Comparison of ENCODE assay signal across 12 mouse cellular contexts in the genomic region with DNA sequence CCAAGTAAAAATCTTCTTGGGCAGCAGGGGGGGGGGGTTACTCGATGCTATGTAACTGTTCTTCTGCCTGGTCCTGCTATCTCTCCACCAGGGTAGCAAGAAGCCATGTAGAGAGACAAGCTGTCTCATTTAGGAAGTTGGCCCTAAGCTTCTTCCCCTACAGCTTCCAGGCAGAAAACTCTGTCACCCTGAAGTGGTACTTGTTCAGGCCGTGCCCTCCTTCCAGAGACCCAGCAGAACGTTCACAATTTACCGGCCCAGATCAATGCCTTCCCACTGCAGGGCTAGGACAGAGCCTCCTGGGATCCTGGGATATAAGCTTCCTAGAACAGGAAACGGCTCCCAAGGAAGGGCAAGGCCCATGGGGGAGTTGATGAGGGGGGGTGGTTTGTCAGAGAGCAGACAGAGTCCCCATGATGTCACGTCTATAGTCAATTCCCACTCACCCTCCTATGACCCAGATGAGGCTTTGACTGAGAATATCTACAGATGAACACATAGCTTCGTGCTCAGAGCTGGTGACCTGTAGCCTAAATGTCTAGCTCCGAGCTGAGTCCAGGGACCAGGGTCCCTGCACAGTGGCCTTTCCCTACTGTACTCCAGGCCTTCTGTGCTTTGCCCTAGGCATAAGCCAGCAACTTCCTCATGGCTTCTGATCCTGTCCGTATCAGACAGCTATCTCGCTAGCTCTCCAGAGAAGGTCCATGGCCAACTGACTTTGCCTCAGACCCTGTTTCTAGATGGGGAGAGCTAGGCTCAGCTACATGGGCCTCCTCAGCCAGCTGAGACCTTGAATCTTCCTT. TPM values are rescaled to one million over a fixed set of nuclear protein-coding genes. Genes with fewer than 3 reads are reported as not detected.
A peak's percentile ranks its signal among the peaks of the same experiment; 100 is the strongest.
DNase-seq lines count a peak whose midpoint lies in the region; ATAC-seq and TF ChIP-seq lines count a peak whose summit lies in the region.
"Had no signal": no experiment of that assay in that cellular context is flagged by ENCODE, and none has a peak within 500 bp of the region (broad histone marks: within the 10 kb centered on the region; RNA-seq: fewer than 3 reads in every experiment).

No protein-coding gene starts in this region.

- no peak for DNase-seq in forebrain, embryonic 14.5 days (ENCODE audit: low spot score)
- no peak for DNase-seq in kidney, postnatal 0 days (ENCODE audit: low spot score)
- no peak for DNase-seq in kidney, postnatal 25 days
- peak; percentile 47 to 51 for DNase-seq in cerebellum, adult 2 months
- DNase-seq in natural killer cell, adult 2 months (ENCODE audit: low spot score in 2 of 2) = no peak
- DNase-seq in thymus, postnatal 0 days (ENCODE audit: low spot score) = no peak
- DNase-seq: B cell, adult 2 months; right cerebral cortex, postnatal 14 days had no signal

- H3K36me3 ChIP-seq in forebrain, embryonic 14.5 days (ENCODE audit: control insufficient read depth, insufficient read depth, low read length) = peaks cover 98% of the 10 kb centered on the region
- H3K36me3 ChIP-seq in forebrain, embryonic 12.5 days (replicated peaks) = peaks cover 66% of the 10 kb centered on the region
- peaks cover 73% of the 10 kb centered on the region for H3K36me3 ChIP-seq in kidney, postnatal 0 days (ENCODE audit: insufficient read depth, low read length)
- peaks cover 46% of the 10 kb centered on the region for H3K36me3 ChIP-seq in midbrain, embryonic 15.5 days (replicated peaks)

- peaks cover 9% of the 10 kb centered on the region for H3K4me1 ChIP-seq in forebrain, embryonic 14.5 days (ENCODE audit: control insufficient read depth, insufficient read depth, low read length)
- 0 out of 2 replicates have a peak, but pooled peaks cover 3% of the 10 kb centered on the region for H3K4me1 ChIP-seq in forebrain, embryonic 12.5 days
- H3K4me1 ChIP-seq in kidney, postnatal 0 days (replicated peaks; ENCODE audit: insufficient read depth, low read length) = peaks cover 44% of the 10 kb centered on the region
- peaks cover 76% of the 10 kb centered on the region for H3K4me1 ChIP-seq in cerebellum, adult 2 months (ENCODE audit: control insufficient read depth, insufficient read depth, low read length)
- H3K4me1 ChIP-seq in midbrain, embryonic 15.5 days = peaks cover 9% of the 10 kb centered on the region; the same call in 1 of the 2 replicates
- H3K4me1 ChIP-seq: stomach, embryonic 15.5 days had no signal

- H3K4me3 ChIP-seq in forebrain, embryonic 14.5 days (ENCODE audit: low read depth, low read length) = no peak overlapping the region
- H3K4me3 ChIP-seq in forebrain, embryonic 12.5 days (replicated peaks) = no peak overlapping the region
- H3K4me3 ChIP-seq in kidney, postnatal 0 days (replicated peaks; ENCODE audit: low read depth, low read length) = no peak overlapping the region
- no peak overlapping the region for H3K4me3 ChIP-seq in cerebellum, adult 2 months (replicated peaks; ENCODE audit: insufficient read depth, low read depth, low read length)
- H3K4me3 ChIP-seq in midbrain, embryonic 15.5 days = no peak overlapping the region
- H3K4me3 ChIP-seq: stomach, embryonic 15.5 days had no signal

- peak overlapping the region; percentile 44; the same call in 1 of the 2 replicates for H3K27ac ChIP-seq in forebrain, embryonic 14.5 days (ENCODE audit: low read depth, low read length)
- no peak overlapping the region for H3K27ac ChIP-seq in forebrain, embryonic 12.5 days
- H3K27ac ChIP-seq in kidney, postnatal 0 days = peak overlapping the region; percentile 80; the same call in 1 of the 2 replicates
- H3K27ac ChIP-seq in cerebellum, adult 2 months (ENCODE audit: insufficient read depth, low read length) = peak overlapping the region; percentile 77
- peak overlapping the region; percentile 65 for H3K27ac ChIP-seq in midbrain, embryonic 15.5 days
- H3K27ac ChIP-seq: macrophage; stomach, embryonic 15.5 days had no signal

- TF ChIP-seq POLR2A in cerebellum, adult 2 months (IDR thresholded peaks at IDR 0.05; ENCODE audit: borderline replicate concordance, insufficient read depth, low read length) = no peak

- no peak for TF ChIP-seq CTCF in kidney, postnatal 0 days (IDR thresholded peaks at IDR 0.05; ENCODE audit: low read depth)
- no peak for TF ChIP-seq CTCF in cerebellum, adult 2 months (IDR thresholded peaks at IDR 0.05; ENCODE audit: borderline replicate concordance, insufficient read depth, low read depth, low read length)

- no peak overlapping the region for H3K4me2 ChIP-seq in forebrain, embryonic 14.5 days (ENCODE audit: low read length)
- H3K4me2 ChIP-seq in forebrain, embryonic 12.5 days = no peak overlapping the region
- H3K4me2 ChIP-seq in kidney, postnatal 0 days (ENCODE audit: low read length) = no peak overlapping the region
- H3K4me2 ChIP-seq in midbrain, embryonic 15.5 days = no peak overlapping the region
- H3K4me2 ChIP-seq: stomach, embryonic 15.5 days had no signal

- H3K9me3 ChIP-seq in forebrain, embryonic 14.5 days (replicated peaks; ENCODE audit: control insufficient read depth, low read length) = no peaks in the 10 kb centered on the region
- H3K9me3 ChIP-seq in forebrain, embryonic 12.5 days = no peaks in the 10 kb centered on the region
- H3K9me3 ChIP-seq in kidney, postnatal 0 days (replicated peaks; ENCODE audit: low read length) = no peaks in the 10 kb centered on the region
- H3K9me3 ChIP-seq in midbrain, embryonic 15.5 days = no peaks in the 10 kb centered on the region
- H3K9me3 ChIP-seq: stomach, embryonic 15.5 days had no signal

- ATAC-seq in forebrain, embryonic 14.5 days = no peak
- ATAC-seq in forebrain, embryonic 12.5 days (ENCODE audit: low FRiP score) = no peak
- ATAC-seq in kidney, postnatal 0 days (replicated peaks; ENCODE audit: low FRiP score, low read depth) = no peak
- no peak for ATAC-seq in midbrain, embryonic 15.5 days (replicated peaks)

- H3K27me3 ChIP-seq in forebrain, embryonic 14.5 days (replicated peaks; ENCODE audit: control insufficient read depth, insufficient read depth, low read length) = no peaks in the 10 kb centered on the region
- no peaks in the 10 kb centered on the region for H3K27me3 ChIP-seq in forebrain, embryonic 12.5 days
- no peaks in the 10 kb centered on the region for H3K27me3 ChIP-seq in kidney, postnatal 0 days (ENCODE audit: insufficient read depth, low read length)
- H3K27me3 ChIP-seq in cerebellum, adult 2 months (ENCODE audit: control insufficient read depth, insufficient read depth, low read length) = no peaks in the 10 kb centered on the region
- no peaks in the 10 kb centered on the region for H3K27me3 ChIP-seq in midbrain, embryonic 15.5 days (replicated peaks)
- H3K27me3 ChIP-seq: stomach, embryonic 15.5 days had no signal

- WGBS in forebrain, embryonic 14.5 days = 87% methylated on average over 10 of the region's 10 CpGs
- 89% methylated on average over 10 of the region's 10 CpGs for WGBS in forebrain, embryonic 12.5 days
- 67% methylated on average over 10 of the region's 10 CpGs for whole genome bisulfite sequencing in kidney, postnatal 0 days
- WGBS in cerebellum, adult 2 months = 18% methylated on average over 10 of the region's 10 CpGs
- WGBS in midbrain, embryonic 15.5 days = 84% methylated on average over 10 of the region's 10 CpGs

- no peak overlapping the region for H3K9ac ChIP-seq in forebrain, embryonic 14.5 days (ENCODE audit: low read length)
- no peak overlapping the region for H3K9ac ChIP-seq in forebrain, embryonic 12.5 days
- H3K9ac ChIP-seq in kidney, postnatal 0 days (ENCODE audit: low read depth, low read length) = 0 out of 2 replicates have a peak overlapping the region, but pooled peaks have one; percentile 1
- H3K9ac ChIP-seq in midbrain, embryonic 15.5 days = no peak overlapping the region
- H3K9ac ChIP-seq: stomach, embryonic 15.5 days had no signal

RNA-seq across cellular contexts. Expression of gene Ppara, which starts 33.5 kb away (rescaled TPM):
- 0.67 and 0.73 TPM in 2 replicates for polyA plus RNA-seq in forebrain, embryonic 14.5 days (2014; fragmentation: Nextera tagmentation; extraction: Ambion mirVana)
- 0.53 and 0.74 TPM in 2 replicates for polyA plus RNA-seq in forebrain, embryonic 12.5 days (2016; fragmentation: Nextera tagmentation; extraction: Ambion mirVana)
- 10.9 and 12.0 TPM in 2 replicates for polyA plus RNA-seq in kidney, postnatal 0 days (2015; fragmentation: Nextera tagmentation; extraction: Ambion mirVana)
- polyA plus RNA-seq in cerebellum, adult 2 months (2012; rRNA removed) = 1.1 and 1.5 TPM in 2 replicates
- 1.3 and 2.2 TPM in 2 replicates for polyA plus RNA-seq in midbrain, embryonic 15.5 days (2015; fragmentation: Nextera tagmentation; extraction: Ambion mirVana)
- polyA plus RNA-seq in thymus, postnatal 0 days (2015; fragmentation: Nextera tagmentation; extraction: Ambion mirVana) = 0.48 and 0.72 TPM in 2 replicates
- polyA plus RNA-seq: macrophage had no signal

Comparison
In these comparisons a context has a peak if more than half of its experiments do, and no peak if none do; other contexts are left out.
1. DNase-seq: peak in cerebellum, adult 2 months (2 of 2); none in forebrain, embryonic 14.5 days (single experiment), kidney, postnatal 0 days (single experiment), kidney, postnatal 25 days (0 of 2), natural killer cell, adult 2 months (0 of 2) and thymus, postnatal 0 days (single experiment).